Mouse (Mus musculus): ENCODE measurements around the gene Adcy1.

DNA sequence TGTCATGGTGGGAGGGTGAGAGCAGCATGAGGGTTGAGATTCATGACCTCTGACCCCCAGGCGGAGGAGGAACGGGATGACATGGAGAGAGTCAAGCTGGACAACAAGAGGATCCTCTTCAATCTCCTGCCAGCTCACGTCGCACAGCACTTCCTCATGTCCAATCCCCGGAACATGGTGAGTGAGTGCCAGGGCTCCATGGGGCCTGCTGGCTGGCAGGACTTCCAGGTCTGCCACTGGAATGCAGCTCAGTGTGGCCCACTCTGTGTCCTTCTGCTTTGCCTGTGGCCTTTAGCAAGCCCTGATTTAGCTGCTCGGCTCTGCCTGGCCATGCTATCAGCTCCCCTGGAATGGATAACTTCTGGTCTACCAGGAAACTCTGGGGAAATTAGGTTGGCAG lies 96.9 kb downstream of the Adcy1 start:
- TF ChIP-seq CTCF (IDR thresholded peaks at IDR 0.05; ENCODE audit: borderline replicate concordance, control insufficient read depth, extremely low read depth, insufficient read depth, low read length, poor library complexity) = no peak
- no peak for TF ChIP-seq POLR2A (IDR thresholded peaks at IDR 0.05; ENCODE audit: control insufficient read depth, extremely low read depth, insufficient read depth, low read length, poor library complexity)

All from thymus, adult 2 months (tissue).